Mouse (Mus musculus) megakaryocyte progenitor cell, adult 5-6 weeks (primary cell): ENCODE data around the gene Aif1l. TPM values are rescaled to one million over a fixed set of nuclear protein-coding genes. Genes with fewer than 3 reads are reported as not detected.

Experiments
- ATAC-seq: replicated peaks from 2 replicates; pipeline ENCODE4 v1.8.0; 2016; ENCODE audit warnings: mild to moderate bottlenecking, moderate TSS enrichment, inconsistent platforms; ENCODE audit not compliant: poor library complexity
- total RNA-seq, 2 experiments: library from RNA; stranded (forward) in 1 of 2; stranded (reverse) in 1 of 2; fragments of 157-497, 149-512 nt in 1 of 2; fragments of 200-1000 nt in 1 of 2; gene quantifications; 2 replicates each; pipeline versions ENCODE4 v1.2.3 to v1.2.4; 2015 to 2017

The Aif1l gene
- total RNA-seq, 2 experiments from 2014 or later = 0.25 TPM; not detected in 1

DNA sequence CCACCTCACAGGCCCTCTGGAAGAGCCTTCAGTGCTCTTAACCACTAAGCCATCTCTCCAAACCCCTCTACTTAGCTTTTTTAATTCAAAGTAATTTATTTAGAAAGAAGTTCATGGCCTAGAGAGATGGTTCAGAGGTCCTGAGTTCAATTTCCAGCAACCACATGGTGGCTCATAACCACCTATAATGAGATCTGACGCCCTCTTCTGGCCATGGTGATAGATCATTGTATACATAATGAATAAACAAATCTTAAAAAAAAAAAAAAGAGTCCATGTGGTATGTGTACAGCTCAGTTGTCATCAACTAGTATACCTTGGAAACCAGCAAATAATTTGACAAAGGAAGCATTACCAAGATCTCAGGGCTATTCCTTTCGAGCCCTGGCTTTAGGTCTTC is 48.5 kb downstream of the Aif1l start:
- no peak for ATAC-seq

DNA sequence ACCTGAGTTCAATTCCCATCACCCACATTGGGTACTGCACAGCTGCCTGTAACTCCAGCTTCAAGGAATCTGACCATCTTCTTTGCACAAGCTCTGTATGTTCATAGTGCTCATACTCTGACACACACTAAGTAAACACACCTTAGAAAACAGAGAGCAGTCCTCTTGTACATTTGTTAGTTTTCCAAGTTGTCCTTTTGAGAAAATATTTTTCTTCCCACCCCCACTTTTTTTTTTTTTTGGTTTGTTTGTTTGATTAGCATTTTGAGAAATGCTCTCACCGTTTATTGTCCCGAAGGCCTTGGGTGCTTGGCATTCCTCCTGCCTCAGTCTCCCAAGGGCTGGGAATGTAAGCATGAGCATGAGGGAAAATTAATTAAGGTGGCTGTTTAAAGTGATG is 58.4 kb downstream of the Aif1l start:
- no peak for ATAC-seq

DNA sequence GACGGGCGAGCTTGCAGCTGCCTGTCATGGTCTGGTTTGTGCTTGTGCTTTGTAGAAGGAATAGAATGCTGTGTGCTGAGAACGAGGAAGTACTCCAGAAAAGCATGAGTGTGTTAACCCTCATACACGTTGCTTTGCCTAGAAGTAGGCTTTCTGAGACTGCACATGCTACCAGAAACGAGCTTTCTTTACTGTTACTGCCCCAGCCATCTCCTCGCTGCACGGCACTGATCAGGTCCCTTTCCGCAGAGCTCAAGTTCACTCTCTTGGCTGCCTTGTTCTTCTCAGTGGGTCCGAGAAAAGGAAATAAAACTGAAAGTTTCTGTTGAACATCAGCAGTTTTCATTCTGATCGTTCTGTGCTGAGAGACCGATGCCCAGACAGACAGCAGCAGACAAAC is 58.8 kb downstream of the Aif1l start:
- ATAC-seq = no peak

DNA sequence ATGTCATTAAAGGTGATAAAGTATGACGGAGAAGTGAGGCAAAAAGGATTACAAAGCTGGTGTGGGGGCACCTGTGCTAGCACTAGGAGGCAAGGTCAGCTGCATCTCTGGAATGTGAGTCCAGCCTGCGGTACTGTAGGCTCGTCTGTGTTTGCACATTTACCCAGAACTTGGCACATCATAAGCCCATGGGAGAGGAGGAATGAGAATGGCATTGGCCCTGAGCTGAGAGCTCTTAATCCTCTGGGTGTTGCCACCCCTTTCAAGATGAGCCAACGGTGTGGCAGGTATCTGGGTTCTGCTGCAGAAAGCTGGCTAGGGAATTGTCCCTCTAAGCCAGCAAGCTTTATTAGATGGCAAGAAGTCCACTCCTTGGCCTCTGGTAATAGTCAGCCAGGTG is 69.8 kb downstream of the Aif1l start:
- no peak for ATAC-seq

DNA sequence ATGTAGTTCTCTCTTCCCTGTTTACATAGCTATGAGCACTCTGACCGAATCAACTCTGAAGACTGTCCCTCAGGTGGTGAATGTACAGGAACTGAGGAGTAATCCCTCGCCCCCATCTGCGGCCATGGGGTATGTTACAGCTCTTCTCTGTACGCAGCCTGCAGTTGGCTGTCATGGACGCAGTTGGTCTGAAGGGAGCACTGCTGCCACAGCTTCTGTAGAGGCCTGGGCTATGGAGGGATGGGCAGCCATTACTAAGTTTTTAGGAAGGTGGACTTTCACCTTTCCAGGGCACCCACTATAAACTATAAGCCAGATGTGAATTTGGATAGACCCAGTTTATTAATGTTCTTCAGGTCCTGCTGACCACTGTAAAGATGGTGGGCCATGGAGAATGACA is 70.3 kb downstream of the Aif1l start:
- ATAC-seq = no peak

Other genes starting within 250 kb of the Aif1l start
- not detected in 2 replicates for gene Qrfp, start 139.6 kb upstream of the Aif1l start, total RNA-seq (2015)
- gene Qrfp, start 139.6 kb upstream of the Aif1l start, total RNA-seq (2017) = not detected in 2 replicates
- gene Fibcd1, start 104.1 kb upstream of the Aif1l start, total RNA-seq (2015) = not detected in 2 replicates
- gene Fibcd1, start 104.1 kb upstream of the Aif1l start, total RNA-seq (2017) = not detected in 2 replicates
- gene Lamc3, start 62.8 kb upstream of the Aif1l start, total RNA-seq (2015) = not detected in 2 replicates
- gene Lamc3, start 62.8 kb upstream of the Aif1l start, total RNA-seq (2017) = not detected in 2 replicates
- 88.1 and 106 TPM in 2 replicates for gene Nup214, start 24.3 kb downstream of the Aif1l start, total RNA-seq (2015)
- gene Nup214, start 24.3 kb downstream of the Aif1l start, total RNA-seq (2017) = 30.7 and 59.6 TPM in 2 replicates
- gene Fam78a, start 134.7 kb downstream of the Aif1l start, total RNA-seq (2015) = 8.9 and 11.9 TPM in 2 replicates
- gene Fam78a, start 134.7 kb downstream of the Aif1l start, total RNA-seq (2017) = 7.5 and 10.8 TPM in 2 replicates
- 1.4 TPM in 2 replicates for gene Plpp7, start 145.4 kb downstream of the Aif1l start, total RNA-seq (2015)
- 0.54 and 2.5 TPM in 2 replicates for gene Plpp7, start 145.4 kb downstream of the Aif1l start, total RNA-seq (2017)
- 37.5 and 37.8 TPM in 2 replicates for gene Prrc2b, start 200.9 kb downstream of the Aif1l start, total RNA-seq (2015)
- gene Prrc2b, start 200.9 kb downstream of the Aif1l start, total RNA-seq (2017) = 16.6 and 18.2 TPM in 2 replicates